Mouse (Mus musculus) adrenal gland, postnatal 14 days (tissue): Measurements from ENCODE around the gene 1700003E16Rik. TPM values are rescaled to one million over a fixed set of nuclear protein-coding genes. Genes with fewer than 3 reads are reported as not detected.

Experiments used
- DNase-seq: peaks from one replicate; pipeline ENCODE4 v3.0.0; 2021; ENCODE audit warnings: mixed read lengths
- long read RNA-seq, 2 experiments: library from polyadenylated mRNA; stranded (forward); transcript quantifications; one replicate each; pipeline ENCODE4 v2.0.0; 2021
- total RNA-seq: library from RNA; stranded (reverse); gene quantifications from 2 replicates; pipeline ENCODE4 v1.2.3, GENCODE M21; 2021

Gene 1700003E16Rik
- total RNA-seq: 0.33 and 0.34 TPM in 2 replicates
- long read RNA-seq, experiment 1, partial matches to known transcripts: 0 of 3 reads
- long read RNA-seq, experiment 1, other reads (novel, unspliced or antisense): 2 of 3 reads
- long read RNA-seq, experiment 2: 0 reads

DNA sequence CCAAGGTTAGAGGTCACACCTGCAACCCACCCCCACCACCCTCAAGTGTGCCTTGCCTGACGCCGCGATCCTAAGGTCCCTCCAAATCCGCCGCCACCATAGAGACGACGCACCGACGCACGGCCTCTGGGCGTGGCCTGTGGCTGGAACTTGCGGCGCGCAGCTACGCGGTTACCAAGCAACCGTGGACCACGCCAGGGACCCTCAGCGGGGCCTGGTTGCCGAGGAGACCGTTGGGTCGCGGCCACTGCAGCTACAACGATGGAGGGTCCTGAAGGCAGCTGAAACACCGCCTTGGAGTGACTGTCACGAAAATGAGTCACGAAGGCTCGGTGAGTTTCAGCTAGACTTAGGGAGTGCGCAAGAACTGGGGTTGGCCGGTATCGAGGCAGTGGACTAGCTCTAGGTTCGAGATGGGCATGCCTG is at the start of gene 1700003E16Rik, which contains the start of gene Wdr54:
TSS of gene 1700003E16Rik (plus strand) at position 146 of the 426 bp plus-strand sequence.
TSS of gene Wdr54 (minus strand) at position 139 of the 426 bp plus-strand sequence.
- DNase-seq: peak; percentile 76

GRCm38 (mm10) chr6:83107566-83108400 is 48.4 kb upstream of the 1700003E16Rik start:
- peak; percentile 94 for DNase-seq

- peak; percentile 92 for DNase-seq
Measured at GRCm38 (mm10) chr6:83108762-83109668, 47.2 kb upstream of the 1700003E16Rik start, which contains the start of gene Mrpl53. Gene Mrpl53 (plus strand): TSS chr6:83109040.

DNA sequence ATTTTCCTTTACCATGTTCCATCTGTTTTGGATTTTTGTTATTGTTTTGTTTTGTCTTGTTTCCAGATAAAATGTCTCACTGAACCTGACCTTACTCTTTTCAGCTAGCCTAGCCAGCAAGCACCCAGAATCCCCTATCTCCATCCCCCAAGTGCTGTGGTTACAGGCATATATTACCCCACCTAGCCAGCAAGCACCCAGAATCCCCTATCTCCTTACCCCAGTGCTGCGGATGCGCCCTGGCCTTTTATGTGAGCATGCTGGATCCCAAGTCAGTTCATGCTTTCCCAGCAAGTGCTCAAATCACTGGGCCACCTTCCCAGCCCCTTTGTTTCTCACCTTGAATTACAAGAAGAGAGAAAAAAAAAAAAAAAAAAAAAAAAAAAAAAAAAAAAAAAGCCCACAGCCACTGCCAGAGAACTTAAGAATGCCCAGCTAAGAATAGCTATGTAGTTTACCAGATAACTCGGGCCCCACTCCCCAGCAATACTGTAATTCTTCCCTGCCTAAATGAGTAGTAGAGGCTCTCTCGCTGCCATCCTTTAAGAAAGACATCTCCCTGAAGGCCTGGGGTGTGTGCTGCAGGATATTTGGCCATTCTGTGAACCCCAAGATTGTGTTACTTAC is 44.6 kb upstream of the 1700003E16Rik start:
- DNase-seq: no peak

- peak; percentile 98 for DNase-seq
Measured at GRCm38 (mm10) chr6:83115011-83115671, 41.1 kb upstream of the 1700003E16Rik start, which contains the start of gene Mogs. Gene Mogs (plus strand): TSS chr6:83115496.

DNA sequence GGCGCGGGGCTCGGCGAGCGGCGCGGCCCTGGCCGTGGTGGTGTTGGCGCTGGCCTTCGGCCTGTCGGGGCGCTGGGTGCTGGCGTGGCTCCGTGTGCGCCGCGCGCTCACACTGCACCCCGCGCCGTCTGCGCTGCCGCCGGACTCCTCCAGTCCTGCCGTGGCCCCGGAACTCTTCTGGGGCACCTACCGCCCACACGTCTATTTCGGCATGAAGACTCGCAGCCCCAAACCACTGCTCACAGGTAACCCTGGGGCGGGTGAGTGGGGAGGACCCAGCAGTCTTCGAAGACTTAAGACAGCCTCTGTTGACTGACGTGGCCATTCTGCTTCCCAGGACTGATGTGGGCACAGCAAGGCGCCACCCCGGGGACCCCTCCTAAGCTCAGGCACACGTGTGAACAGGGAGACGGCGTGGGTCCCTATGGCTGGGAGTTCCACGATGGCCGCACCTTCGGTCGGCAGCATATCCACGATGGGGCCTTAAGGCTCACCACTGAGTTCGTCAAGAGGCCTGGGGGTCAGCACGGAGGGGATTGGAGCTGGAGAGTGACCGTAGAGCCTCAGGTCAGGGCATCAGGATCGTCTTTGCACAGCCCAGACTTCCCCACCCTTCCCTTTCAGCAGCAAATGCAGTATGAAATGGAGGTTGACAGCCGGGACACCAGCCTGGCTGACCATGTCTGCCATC is 40.4 kb upstream of the 1700003E16Rik start:
- DNase-seq: no peak

DNA sequence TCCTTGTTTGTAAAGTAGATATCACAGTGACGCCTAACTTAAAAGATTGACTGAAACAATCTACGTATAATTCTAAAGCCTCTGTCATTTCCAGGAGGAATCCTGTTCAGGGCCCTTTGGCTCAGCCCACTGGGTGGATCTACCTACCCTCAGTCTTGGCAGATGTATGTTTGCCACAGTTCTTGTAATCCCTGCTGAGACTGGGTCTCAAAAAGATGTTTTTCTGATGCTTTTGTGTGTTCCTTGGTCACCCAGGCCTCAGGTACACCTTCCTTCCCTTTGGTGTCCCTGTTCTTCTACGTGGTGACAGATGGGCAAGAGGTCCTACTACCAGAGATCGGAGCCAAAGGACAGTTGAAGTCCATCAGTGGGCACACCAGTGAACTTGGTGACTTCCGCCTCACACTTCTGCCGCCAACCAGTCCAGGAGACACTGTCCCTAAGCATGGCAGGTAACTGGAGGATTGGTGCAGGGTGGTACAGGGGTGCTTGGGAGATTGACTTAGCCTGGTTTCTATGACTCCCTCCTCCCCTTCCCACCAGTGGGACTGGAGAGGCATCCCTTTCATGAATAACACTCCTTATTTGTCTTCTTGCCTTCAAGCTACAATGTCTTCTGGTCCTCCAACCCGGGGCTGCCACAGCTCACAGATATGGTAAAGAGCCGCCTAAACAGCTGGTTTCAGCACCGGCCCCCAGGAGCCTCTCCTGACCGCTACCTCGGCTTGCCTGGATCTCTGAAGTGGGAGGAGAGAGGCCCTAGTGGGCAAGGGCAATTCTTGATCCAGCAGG is 39.6 kb upstream of the 1700003E16Rik start:
- DNase-seq: no peak

GRCm38 (mm10) chr6:83117165-83117438 is 39.1 kb upstream of the 1700003E16Rik start:
- no peak for DNase-seq

- DNase-seq: no peak
Measured at GRCm38 (mm10) chr6:83117616-83118015, 38.6 kb upstream of the 1700003E16Rik start.

GRCm38 (mm10) chr6:83118369-83118768 is 37.8 kb upstream of the 1700003E16Rik start:
- no peak for DNase-seq

GRCm38 (mm10) chr6:83118825-83119733 is 37.1 kb upstream of the 1700003E16Rik start:
- no peak for DNase-seq

DNA sequence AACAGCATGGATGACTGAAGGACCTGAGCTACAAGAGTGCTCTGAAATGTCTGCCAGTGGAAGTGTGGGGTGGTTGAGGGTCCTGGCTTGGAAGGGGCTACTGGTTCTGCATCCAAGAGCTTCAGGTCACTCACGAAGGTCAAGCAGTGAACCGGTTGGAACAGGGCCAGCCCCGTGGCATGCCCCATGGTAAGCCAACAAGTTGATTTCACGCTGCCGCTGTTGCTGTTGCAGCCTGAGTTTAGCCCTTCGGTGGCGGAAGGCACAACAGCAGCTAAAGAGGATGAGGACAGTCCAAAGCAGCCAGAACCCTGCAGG is 36.5 kb upstream of the 1700003E16Rik start:
- DNase-seq: peak; percentile 56

GRCm38 (mm10) chr6:83120930-83121862 is 35.0 kb upstream of the 1700003E16Rik start, which contains the start of gene Wbp1:
Gene Wbp1 (minus strand): TSS chr6:83121559.
- DNase-seq: peak; percentile 97

- no peak for DNase-seq
Measured at GRCm38 (mm10) chr6:83121863-83122710, 34.1 kb upstream of the 1700003E16Rik start.

- DNase-seq: no peak
Measured at GRCm38 (mm10) chr6:83122961-83123360, 33.2 kb upstream of the 1700003E16Rik start.

GRCm38 (mm10) chr6:83124851-83125312 is 31.3 kb upstream of the 1700003E16Rik start:
- peak; percentile 96 for DNase-seq

DNA sequence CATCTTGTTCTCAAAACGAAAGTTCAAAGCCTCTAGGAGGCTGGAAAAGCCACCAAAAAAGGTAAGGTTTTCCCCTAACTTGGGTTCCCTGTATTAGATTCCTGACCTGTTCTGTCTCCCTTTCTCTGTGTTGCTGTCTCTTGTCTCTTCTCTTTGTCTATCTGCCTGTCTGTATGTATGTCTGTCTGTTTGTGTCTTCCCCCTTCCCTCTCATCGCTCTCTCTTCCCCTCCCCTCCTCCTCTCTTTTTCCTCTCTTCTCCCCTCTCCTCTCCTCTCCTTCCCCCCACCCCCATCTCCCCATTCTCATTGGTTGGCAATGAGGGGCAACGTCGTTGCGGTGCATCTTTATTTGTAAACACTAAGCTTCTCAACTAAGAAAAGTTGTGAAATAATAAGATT is 30.9 kb upstream of the 1700003E16Rik start, which contains the start of gene Ino80b:
TSS of gene Ino80b (minus strand) at position 101 of the 400 bp plus-strand sequence.
- no peak for DNase-seq
